Mouse (Mus musculus): Measurements from ENCODE around the gene Ndst4.

Ndst4 gene

GRCm38 (mm10) chr3:125734945-125735344, 331.1 kb downstream of the Ndst4 start:
- no peak for DNase-seq (ENCODE audit: low read depth, low spot score)

DNA sequence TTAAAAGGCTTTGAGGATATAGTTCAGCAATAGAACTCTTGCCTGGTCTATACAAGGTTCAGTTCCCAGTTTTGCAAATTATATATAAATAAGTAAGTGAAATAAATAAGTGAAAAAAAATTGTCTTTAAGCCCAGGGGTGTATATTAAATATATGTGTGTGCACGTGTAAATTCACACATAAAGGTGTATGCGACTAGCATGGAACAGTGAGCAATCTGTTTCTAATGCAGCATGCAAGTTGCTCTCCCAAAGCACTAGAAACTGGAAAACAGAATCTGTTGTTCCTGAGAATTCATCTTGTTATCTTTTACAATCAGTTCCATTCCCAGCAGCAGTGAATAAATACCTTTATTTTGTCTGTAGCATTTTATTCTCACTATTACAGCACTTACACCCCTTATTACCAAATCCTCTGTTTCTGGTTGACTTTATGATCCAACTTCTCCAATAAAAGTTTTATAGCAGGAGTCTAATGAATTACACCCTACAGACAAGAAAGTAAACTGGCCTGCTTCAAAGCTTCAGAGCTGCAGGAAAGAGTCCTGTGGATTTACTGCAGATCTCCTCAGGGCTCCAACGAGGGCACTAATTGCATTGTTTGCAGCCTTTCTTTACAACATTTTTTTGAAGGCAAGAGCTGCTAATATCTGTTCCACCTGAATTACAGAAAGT, 340.7 kb downstream of the Ndst4 start:
- DNase-seq (ENCODE audit: low read depth, low spot score) = no peak

DNA sequence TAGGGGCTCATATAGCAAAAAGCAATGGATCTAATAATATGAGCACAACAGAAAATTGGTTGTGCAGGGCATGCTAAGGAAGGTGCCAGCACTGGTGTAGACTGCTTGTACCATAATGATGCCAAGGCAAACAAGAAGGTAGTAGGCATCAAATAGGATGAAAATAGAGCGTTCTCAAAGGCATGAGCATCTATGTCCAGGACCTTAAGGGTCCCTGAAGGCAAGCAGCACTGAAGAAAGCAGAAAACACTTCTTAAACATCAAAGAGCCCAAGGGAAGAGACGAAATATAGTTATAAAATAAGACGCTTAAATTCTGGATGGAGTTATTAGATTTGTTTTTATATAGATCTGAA, 341.2 kb downstream of the Ndst4 start:
- DNase-seq (ENCODE audit: low read depth, low spot score) = no peak

DNA sequence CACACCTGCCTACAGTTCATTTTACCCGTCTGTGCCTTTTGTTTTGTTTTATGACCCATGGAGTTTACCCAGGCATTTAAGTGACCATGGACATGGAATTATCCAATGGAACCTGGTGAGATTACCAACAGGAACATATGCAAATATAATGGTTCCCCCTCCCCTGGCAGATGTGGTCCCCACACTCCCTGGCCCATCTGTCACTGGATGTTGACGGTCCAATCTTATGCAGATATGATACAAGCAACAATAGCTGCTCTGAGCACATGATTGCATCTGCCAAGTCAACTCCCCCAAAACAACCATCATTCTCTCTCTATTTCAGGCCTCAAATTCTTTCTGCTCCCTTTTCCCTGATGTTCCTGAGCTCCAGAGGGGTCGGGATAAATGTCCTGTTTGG, 342.5 kb downstream of the Ndst4 start:
- DNase-seq (ENCODE audit: low read depth, low spot score) = no peak

GRCm38 (mm10) chr3:125756911-125757310, 353.0 kb downstream of the Ndst4 start:
- no peak for DNase-seq (ENCODE audit: low read depth, low spot score)

- DNase-seq (ENCODE audit: low read depth, low spot score) = no peak
Measured at GRCm38 (mm10) chr3:125760711-125761110, 356.8 kb downstream of the Ndst4 start.

Measured in A20 (cell line).